Mouse (Mus musculus): ENCODE results near the gene Lpp.

DNA sequence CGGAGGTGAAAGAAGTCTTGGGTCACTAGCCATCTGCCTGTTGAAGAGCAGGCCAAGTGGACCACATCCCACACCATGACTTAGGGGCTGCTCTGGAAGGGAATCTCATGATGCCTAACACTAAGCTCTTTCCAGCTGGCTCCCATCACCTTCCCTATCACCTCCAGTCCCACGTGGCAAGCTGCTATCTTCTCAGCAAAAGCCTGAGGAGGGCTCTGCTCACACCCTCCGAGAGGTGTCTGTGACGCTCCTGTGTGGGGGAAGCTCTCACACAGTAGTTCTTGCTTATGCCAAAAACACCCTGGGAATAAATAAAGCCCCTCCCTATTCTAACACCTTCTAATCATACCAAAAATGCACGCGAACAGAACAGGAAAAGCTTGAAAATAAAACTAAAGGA lies 26.2 kb upstream of the Lpp start:
- no peak for TF ChIP-seq CTCF (IDR thresholded peaks at IDR 0.05; ENCODE audit: low read depth)
- no peak for TF ChIP-seq EP300 (IDR thresholded peaks at IDR 0.05; ENCODE audit: low read depth)

All from liver, postnatal 0 days (tissue).